Mouse (Mus musculus): ENCODE data around the gene Gm44503.

DNA sequence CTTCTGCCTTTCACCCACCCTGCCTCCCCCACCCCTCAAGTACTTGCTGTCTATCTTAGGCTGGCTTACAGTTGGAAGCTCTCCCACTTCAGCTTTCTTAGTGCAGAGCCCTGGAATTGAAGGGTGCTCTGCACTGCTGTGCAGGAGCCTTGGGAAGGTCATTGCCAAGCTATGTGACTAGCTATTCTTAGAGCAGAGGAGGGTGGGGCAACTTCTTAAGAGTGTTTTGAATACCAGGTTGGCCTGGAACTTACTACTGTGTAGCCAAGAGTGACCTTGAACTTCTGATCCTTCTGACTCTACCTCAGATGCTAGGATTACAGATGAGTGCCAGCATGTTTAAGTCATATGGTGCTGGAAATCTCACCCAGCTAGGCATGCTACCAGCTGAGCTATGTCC lies 37.5 kb downstream of the Gm44503 start:
- TF ChIP-seq GATA1 (IDR thresholded peaks at IDR 0.05; ENCODE audit: borderline replicate concordance, low read length) (no peak), FLI1 (IDR thresholded peaks at IDR 0.05; ENCODE audit: low read length) (no peak)

Data from megakaryocyte, embryonic 14.5 days (primary cell).